Mouse (Mus musculus) left cerebral cortex, postnatal 36 days (tissue): ENCODE results near the gene Fbxw22. TPM values are rescaled to one million over a fixed set of nuclear protein-coding genes. Genes with fewer than 3 reads are reported as not detected.
"Not testable (repeated sequence)": the region's sequence is repeated elsewhere in the genome, so short reads cannot be mapped to it uniquely, and the experiment has no call there.

Experiments
- DNase-seq, 2 experiments: peaks; one replicate each; pipeline ENCODE4 v3.0.0; 2021 to 2022; ENCODE audit warnings: low spot score in 2 of 2, mixed read lengths in 1 of 2
- intact Hi-C: fragments of 180-260 bp; cut with DNase I; formaldehyde crosslinking; loops from one replicate; pipeline ENCODE4 v1.15.1; 2025
- total RNA-seq, 2 experiments: library from RNA; stranded (reverse); gene quantifications; 2 replicates each; pipeline ENCODE4 v1.2.3; 2021

Fbxw22 gene
- total RNA-seq = not detected

DNA sequence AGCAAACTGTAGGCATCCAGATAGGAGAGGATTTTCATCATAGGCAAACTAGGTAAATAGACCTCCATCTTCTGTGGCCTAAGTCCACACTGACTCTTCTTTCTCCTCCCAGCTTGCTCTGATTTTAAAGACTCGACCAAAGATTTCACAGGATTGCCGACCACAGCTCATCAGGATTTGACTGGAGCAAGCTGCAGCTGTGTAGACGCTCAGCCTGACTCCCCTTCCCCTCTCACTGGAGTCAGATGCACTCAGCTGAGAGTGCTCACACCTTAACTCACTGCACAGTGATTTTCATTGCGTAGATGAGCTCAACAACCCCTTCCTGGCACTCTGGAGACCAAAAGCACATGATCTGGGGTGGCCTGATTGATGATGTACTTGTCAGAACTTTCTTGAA is at the start of gene Fbxw22:
TSS of gene Fbxw22 (minus strand) at position 101 of the 400 bp plus-strand sequence.
- DNase-seq, intact Hi-C loops: not testable (repeated sequence)

DNA sequence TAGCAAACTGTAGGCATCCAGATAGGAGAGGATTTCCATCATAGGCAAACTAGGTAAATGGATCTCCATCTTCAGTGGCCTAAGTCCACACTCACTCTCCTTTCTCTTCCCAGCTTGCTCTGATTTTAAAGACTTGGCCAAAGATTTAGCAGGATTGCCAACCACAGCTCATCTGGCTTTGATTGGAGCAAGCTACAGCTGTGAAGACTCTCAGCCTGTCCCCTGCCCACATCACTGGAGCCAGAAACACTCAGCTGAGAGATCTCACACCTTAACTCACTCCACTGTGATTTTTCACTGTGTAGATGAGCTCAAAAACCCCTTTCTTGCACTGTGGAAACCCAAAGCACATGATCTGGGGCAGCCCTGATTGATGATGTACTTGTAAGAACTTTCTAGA is 44.9 kb upstream of the Fbxw22 start, which contains the start of gene Fbxw16:
TSS of gene Fbxw16 (minus strand) at position 101 of the 400 bp plus-strand sequence.
- intact Hi-C loops = loop anchor here (2.0 kb wide), 1 partner anchor 88 kb away; no protein-coding TSS in a partner anchor
- no peak for DNase-seq

DNA sequence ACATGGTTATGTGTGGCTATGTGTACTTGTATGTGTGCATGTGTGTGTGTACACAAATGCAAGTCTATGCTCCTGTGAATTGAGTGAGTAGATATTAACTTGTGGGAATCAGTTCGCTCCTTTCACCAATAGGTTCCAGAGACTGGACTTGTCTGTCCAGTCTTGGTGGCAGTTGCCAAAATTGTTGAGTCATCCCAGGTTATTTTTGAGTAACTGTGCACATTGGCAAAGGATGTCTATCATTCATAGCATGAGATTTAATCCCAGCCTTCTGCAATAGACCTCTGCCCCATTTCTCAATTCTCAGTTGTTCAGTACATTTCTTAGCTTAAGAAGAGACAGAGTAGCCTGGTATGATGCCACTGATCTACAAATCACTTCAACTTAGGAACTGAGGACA is 28.9 kb upstream of the Fbxw22 start:
- no peak for DNase-seq
- intact Hi-C loops = no loop called here

DNA sequence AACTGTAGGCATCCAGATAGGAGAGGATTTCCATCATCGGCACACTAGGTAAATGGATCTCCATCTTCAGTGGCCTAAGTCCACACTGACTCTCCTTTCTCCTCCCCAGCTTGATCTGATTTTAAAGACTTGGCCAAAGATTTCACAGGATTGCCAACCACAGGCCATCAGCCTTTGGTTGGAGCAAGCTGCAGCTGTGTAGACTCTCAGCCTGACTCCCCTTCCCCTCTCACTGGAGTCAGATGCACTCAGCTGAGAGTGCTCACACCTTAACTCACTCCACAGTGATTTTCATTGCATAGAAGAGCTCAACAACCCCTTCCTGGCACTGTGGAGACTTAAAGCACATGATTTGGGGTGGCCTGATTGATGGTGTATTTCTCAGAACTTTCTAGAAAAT is 64.5 kb downstream of the Fbxw22 start, which contains the start of gene Fbxw28:
TSS of gene Fbxw28 (minus strand) at position 101 of the 400 bp plus-strand sequence.
- intact Hi-C loops, DNase-seq: not testable (repeated sequence)

Other genes starting within 250 kb of the Fbxw22 start
- not detected for gene Fbxw21, start 242.3 kb downstream of the Fbxw22 start, total RNA-seq
- gene Fbxw13, start 208.3 kb downstream of the Fbxw22 start, total RNA-seq = not detected
- gene Fbxw20, start 169.5 kb downstream of the Fbxw22 start, total RNA-seq = not detected
- gene Fbxw14, start 116.6 kb downstream of the Fbxw22 start, total RNA-seq = not detected
- not detected for gene Fbxw28, start 64.6 kb downstream of the Fbxw22 start, total RNA-seq
- gene Fbxw16, start 44.8 kb upstream of the Fbxw22 start, total RNA-seq = not detected
- gene Fbxw19, start 91.6 kb upstream of the Fbxw22 start, total RNA-seq = not detected
- gene Fbxw15, start 164.0 kb upstream of the Fbxw22 start, total RNA-seq = not detected
- gene Fbxw24, start 221.8 kb upstream of the Fbxw22 start, total RNA-seq = not detected